Mouse (Mus musculus) intestine, embryonic 16.5 days (tissue): ENCODE data around the gene Noxo1. TPM values are rescaled to one million over a fixed set of nuclear protein-coding genes. Genes with fewer than 3 reads are reported as not detected.

Source experiments
- ATAC-seq: fragments of 200-750 bp; cut with Nextera tagmentation; 2 replicates; pipeline ENCODE4 v1.8.0; 2017; ENCODE audit warnings: moderate TSS enrichment, moderate library complexity
- H3K27ac ChIP-seq: fragments of 300-500 bp; sonication (generic); 2 replicates; pipeline ENCODE4 v1.5.1; 2014; ENCODE audit warnings: mild to moderate bottlenecking, low read length
- H3K27me3 ChIP-seq: fragments of 300-500 bp; sonication (generic); replicated peaks from 2 replicates; pipeline ENCODE4 v1.6.1; 2014; ENCODE audit warnings: low read length, control low read depth, mixed read lengths; ENCODE audit not compliant: control insufficient read depth, insufficient read depth
- H3K36me3 ChIP-seq: fragments of 300-500 bp; sonication (generic); 2 replicates; pipeline ENCODE4 v1.6.1; 2014; ENCODE audit warnings: low read length, control low read depth; ENCODE audit not compliant: control insufficient read depth, insufficient read depth
- H3K4me1 ChIP-seq: fragments of 300-500 bp; sonication (generic); 2 replicates; pipeline ENCODE4 v1.6.1; 2014; ENCODE audit warnings: low read length, control low read depth, mixed read lengths; ENCODE audit not compliant: control insufficient read depth, insufficient read depth
- H3K4me2 ChIP-seq: fragments of 300-500 bp; sonication (generic); 2 replicates; pipeline ENCODE4 v1.6.1; 2014; ENCODE audit warnings: low read depth, low read length, control low read depth
- H3K4me3 ChIP-seq: fragments of 300-500 bp; sonication (generic); 2 replicates; pipeline ENCODE4 v1.5.1; 2014; ENCODE audit warnings: mild to moderate bottlenecking, low read length
- H3K9ac ChIP-seq: fragments of 300-500 bp; sonication (generic); 2 replicates; pipeline ENCODE4 v1.6.1; 2014; ENCODE audit warnings: low read depth, low read length
- H3K9me3 ChIP-seq: fragments of 300-500 bp; sonication (generic); 2 replicates; pipeline ENCODE4 v1.6.1; 2016; ENCODE audit warnings: low read length, control low read depth; ENCODE audit not compliant: control insufficient read depth
- WGBS: fragments of 180-500 bp; shearing (Covaris S2); extraction: QIAGEN DNeasy Blood & Tissue Kit; methylation state at CpG from one replicate; pipeline ENCODE4 v1.1.7; 2014; 5-methylcytosine and 5-hydroxymethylcytosine counted together
- polyA plus RNA-seq: library from polyadenylated mRNA; unstranded; fragments of >200 nt; fragmentation: Nextera tagmentation; extraction: Ambion mirVana; gene quantifications from 2 replicates; pipeline ENCODE4 v1.2.1, GENCODE M21; 2015

Noxo1 gene
- polyA plus RNA-seq, 1 experiment from 2014 or later = 17.7 TPM

DNA sequence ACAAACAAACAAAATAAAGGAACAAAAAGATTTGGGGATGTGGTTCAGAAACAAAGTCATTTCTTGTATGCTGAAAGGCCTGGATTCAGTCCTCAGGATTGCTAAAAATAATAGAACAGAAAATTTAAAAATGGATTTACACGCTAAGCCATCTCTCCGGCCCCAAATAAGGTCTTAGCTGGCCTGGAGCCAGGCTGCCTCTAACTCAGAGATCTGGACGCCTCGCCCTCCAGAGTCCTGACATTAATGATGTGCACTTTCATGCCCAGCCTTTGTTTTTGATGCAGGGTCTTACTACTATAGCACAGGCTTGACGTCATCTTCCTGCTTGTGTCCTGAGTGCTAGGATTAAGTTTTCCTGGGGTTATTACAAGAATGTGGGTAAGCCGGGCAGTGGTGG is 33.0 kb downstream of the Noxo1 start:
- whole genome bisulfite sequencing = 58% methylated on average over 6 of the region's 6 CpGs
- Histone ChIP-seq H3K4me1 (no peaks in the 10 kb centered on the region), H3K4me2 (no peak overlapping the region), H3K4me3 (no peak overlapping the region), H3K27ac (no peak overlapping the region), H3K36me3 (no peaks in the 10 kb centered on the region), H3K9me3 (no peaks in the 10 kb centered on the region), H3K27me3 (no peaks in the 10 kb centered on the region), H3K9ac (no peak overlapping the region)
- ATAC-seq = no peak

DNA sequence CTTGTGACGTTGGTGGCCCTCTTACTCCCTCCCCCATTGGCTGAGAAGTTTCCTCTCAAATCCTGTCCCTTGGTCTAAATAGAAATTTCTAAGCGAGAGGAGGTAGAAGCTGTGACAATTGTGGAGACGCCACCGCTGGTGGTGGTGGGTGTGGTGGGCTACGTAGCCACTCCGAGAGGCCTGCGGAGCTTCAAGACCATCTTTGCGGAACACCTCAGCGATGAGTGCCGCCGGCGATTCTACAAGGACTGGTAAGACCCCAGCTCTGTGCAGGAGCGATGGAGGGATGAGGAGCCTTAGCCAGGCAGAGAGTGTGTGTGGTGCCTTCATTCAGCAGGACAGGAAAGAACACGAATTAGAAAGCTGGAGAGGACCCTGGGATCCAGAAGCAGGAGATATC is 34.8 kb downstream of the Noxo1 start:
- Histone ChIP-seq H3K4me1 (peaks cover 1% of the 10 kb centered on the region; the same call in 1 of the 2 replicates), H3K9ac (no peak overlapping the region), H3K27ac (no peak overlapping the region), H3K27me3 (no peaks in the 10 kb centered on the region), H3K4me3 (no peak overlapping the region), H3K9me3 (no peaks in the 10 kb centered on the region), H3K36me3 (no peaks in the 10 kb centered on the region), H3K4me2 (no peak overlapping the region)
- WGBS = 82% methylated on average over 14 of the region's 14 CpGs
- ATAC-seq = no peak

DNA sequence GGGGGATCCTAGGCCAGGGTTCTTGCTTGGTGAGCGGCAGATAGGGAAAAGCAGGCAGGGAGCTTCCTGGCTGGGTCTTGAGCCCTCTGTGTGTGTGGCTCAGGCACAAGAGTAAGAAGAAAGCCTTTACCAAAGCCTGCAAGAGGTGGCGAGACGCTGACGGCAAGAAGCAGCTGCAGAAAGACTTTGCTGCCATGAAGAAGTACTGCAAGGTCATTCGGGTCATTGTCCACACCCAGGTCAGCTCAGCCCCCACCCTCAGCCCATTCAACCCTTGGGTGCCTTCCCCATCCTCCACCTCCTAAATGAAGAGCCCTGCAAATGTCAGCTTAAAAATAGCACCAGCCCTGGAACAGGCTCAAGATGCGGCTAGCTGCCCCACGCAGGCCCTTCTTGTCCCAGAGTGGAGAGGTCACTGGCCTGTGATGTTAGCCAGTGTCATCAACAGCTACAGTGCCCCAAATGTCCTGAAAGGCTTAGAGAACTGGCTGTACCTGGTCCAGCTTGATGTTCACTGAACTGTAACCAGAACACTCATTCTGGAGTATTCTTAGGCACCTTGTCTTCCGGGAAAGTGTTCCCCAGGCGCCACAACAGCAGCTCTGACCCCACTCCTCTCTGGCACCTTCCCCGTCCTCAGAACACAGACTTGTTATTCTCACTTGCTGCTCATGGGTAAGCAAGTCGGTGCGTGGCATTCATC is 36.4 kb downstream of the Noxo1 start:
- Histone ChIP-seq H3K27me3 (no peaks in the 10 kb centered on the region), H3K9ac (0 out of 2 replicates have a peak overlapping the region, but pooled peaks have one; percentile 44), H3K9me3 (no peaks in the 10 kb centered on the region), H3K4me1 (peaks cover 9% of the 10 kb centered on the region), H3K36me3 (no peaks in the 10 kb centered on the region), H3K27ac (no peak overlapping the region), H3K4me3 (no peak overlapping the region), H3K4me2 (no peak overlapping the region)
- WGBS = 81% methylated on average over 12 of the region's 12 CpGs
- ATAC-seq = no peak

DNA sequence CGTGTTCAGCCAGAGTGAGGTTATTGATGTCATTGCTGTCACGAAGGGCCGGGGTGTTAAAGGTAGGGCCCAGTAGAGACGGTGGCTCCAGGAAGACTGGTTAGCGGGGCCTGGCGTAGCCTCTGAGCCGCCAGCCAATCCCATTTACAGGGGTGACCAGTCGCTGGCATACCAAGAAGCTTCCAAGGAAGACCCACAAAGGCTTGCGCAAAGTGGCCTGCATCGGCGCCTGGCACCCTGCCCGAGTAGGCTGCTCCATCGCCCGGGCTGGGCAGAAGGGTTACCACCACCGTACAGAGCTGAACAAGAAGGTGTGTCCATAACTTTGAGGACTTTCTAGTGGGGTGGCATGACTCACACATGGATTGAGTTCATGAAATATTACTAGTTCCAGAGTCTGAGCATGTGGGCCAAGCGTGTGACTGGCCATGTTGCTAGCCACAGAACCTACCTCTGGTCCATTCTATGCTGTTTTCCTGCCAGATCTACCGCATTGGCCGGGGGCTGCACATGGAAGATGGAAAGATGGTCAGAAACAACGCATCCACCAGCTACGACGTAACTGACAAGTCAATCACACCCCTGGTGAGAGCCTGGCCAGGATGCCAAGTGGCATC is 37.5 kb downstream of the Noxo1 start:
- Histone ChIP-seq H3K4me1 (peaks cover 18% of the 10 kb centered on the region), H3K27me3 (no peaks in the 10 kb centered on the region)
- WGBS = 90% methylated on average over 21 of the region's 21 CpGs

DNA sequence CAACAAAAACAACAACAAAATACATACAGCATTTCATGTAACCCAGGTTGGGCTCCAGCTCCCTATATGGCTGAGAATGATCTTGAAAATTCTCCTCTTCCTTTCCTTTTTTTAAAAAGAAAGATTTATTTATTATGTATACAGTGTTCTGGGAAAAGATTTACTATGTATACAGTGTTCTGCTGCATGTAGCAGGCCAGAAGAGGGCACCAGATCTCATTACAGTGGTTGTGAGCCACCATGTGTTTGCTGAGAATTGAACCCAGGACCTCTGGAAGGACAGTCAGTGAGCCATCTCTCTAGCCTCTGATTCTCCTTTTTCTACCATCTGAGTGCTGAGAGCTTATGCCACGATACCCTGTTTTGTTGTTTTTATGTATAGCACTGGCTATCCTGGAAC is 38.5 kb downstream of the Noxo1 start:
- H3K27ac ChIP-seq = no peak overlapping the region
- H3K9ac ChIP-seq = no peak overlapping the region
- no peaks in the 10 kb centered on the region for H3K9me3 ChIP-seq
- no peak for ATAC-seq
- H3K27me3 ChIP-seq = no peaks in the 10 kb centered on the region
- H3K36me3 ChIP-seq = no peaks in the 10 kb centered on the region
- H3K4me2 ChIP-seq = no peak overlapping the region
- 83% methylated on average over 1 of the region's 1 CpGs for WGBS
- H3K4me1 ChIP-seq = peaks cover 18% of the 10 kb centered on the region
- no peak overlapping the region for H3K4me3 ChIP-seq

More for the DNA sequence above, 37.5 kb downstream of the Noxo1 start:
- Histone ChIP-seq H3K4me2 (no peak overlapping the region), H3K9me3 (no peaks in the 10 kb centered on the region), H3K9ac (no peak overlapping the region), H3K4me3 (no peak overlapping the region), H3K27ac (no peak overlapping the region), H3K36me3 (no peaks in the 10 kb centered on the region)
- no peak for ATAC-seq

DNA sequence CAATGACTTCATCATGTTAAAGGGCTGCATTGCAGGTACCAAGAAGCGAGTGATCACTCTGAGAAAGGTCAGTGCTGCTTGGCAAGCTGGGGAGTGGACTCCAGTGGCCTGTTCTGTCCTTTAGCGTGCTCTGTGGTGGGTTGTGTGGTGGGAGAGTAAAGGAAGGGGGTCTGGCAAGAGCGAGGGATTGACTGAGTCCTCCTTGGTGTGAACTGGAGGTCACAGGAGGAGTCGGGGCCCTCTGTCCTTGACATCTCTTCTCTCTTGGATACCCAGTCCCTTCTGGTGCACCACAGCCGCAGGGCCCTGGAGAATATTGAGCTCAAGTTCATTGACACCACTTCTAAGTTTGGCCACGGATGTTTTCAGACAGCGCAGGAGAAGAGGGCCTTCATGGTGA is 39.4 kb downstream of the Noxo1 start:
- peaks cover 18% of the 10 kb centered on the region for H3K4me1 ChIP-seq
- peak overlapping the region; percentile 83; the same call in 1 of the 2 replicates for H3K27ac ChIP-seq
- no peak for ATAC-seq
- no peak overlapping the region; the same call in 1 of the 2 replicates for H3K9ac ChIP-seq
- WGBS = 86% methylated on average over 7 of the region's 7 CpGs
- no peak overlapping the region; the same call in 1 of the 2 replicates for H3K4me2 ChIP-seq
- no peaks in the 10 kb centered on the region for H3K27me3 ChIP-seq
- no peaks in the 10 kb centered on the region for H3K9me3 ChIP-seq
- H3K36me3 ChIP-seq = no peaks in the 10 kb centered on the region
- H3K4me3 ChIP-seq = no peak overlapping the region

DNA sequence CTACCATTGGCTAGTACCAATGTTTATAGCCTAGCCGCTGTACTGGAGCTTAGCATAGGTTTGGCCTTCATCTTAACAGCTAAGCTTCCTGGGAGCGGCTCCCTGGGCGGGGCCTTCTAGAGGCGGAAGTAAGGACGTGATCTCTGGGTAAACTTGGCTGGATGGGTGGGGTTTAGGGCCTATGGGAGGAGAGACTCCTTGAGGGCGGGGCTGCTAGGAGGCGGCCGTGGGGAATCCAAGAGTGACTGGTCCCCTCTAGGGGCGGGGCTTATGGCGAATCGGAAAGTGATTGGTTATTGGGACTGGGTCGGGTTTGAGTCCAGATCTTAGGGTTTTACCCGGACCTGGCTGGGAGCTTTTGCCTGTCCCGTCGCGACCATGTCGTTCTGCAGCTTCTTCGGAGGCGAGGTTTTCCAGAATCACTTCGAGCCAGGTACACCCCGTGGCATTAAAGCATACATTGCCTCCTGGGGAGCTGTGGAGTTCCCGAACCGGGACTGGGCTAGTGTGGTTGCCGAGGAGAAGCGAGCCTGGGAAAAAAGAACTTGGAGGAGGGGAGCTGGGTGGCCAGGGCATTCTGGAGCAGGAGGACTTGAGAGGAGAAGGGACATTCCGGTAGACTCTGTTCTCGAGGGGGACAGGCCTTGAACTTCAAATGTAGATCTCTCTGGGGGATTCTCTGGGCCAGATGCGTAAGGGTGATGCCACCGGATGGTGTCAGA is 40.5 kb downstream of the Noxo1 start, which contains the start of gene Msrb1:
Gene Msrb1, plus strand, starts transcription at position 313 of the 722 bp plus-strand sequence.
- ATAC-seq = peak; percentile 97
- Histone ChIP-seq H3K4me2 (peak within 1 kb of the TSS; percentile 91), H3K27ac (peak within 1 kb of the TSS; percentile 83), H3K36me3 (no peaks in the 10 kb centered on the region), H3K27me3 (no peaks in the 10 kb centered on the region), H3K4me3 (peak within 1 kb of the TSS; percentile 71), H3K9me3 (no peaks in the 10 kb centered on the region), H3K4me1 (peaks cover 18% of the 10 kb centered on the region), H3K9ac (peak within 1 kb of the TSS; percentile 81)
- WGBS = under 1% methylated on average over 29 of the region's 29 CpGs

DNA sequence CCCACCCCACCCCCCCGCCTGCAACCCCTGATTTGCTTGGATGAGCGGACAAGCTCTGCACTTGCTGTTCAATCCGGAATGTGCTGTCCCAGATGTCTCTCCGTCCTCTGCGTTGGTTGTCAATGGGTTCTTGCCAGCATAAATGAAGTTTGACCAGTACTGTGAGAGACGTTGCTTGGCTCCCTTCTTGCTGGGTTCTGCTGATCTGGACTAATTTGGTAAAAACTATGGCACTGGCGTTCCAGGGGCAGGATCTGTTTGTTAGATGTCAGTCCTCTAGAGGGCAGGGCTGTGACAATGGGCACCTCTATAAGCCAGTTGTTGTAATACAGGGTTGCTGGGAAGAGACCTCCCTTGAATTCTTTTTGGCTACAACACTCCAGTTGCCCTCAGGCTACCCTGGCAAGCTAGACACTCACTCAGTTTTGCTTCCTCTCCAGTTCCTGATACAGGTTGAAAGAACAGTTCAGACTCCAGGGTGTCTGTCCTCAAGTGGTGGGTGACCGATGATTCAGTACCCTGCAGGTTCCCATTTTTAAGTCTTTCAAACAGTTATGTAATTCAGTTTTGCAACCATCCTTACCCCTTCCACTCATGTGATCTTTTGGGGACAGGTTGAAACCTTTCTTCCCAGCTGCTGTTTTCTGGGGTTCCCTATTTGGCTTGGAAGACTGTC is 41.2 kb downstream of the Noxo1 start:
- WGBS = 29% methylated on average over 8 of the region's 8 CpGs
- Histone ChIP-seq H3K9me3 (no peaks in the 10 kb centered on the region), H3K4me2 (peak overlapping the region; percentile 91), H3K27me3 (no peaks in the 10 kb centered on the region), H3K27ac (no peak overlapping the region), H3K9ac (peak overlapping the region; percentile 81), H3K4me3 (peak overlapping the region; percentile 71), H3K4me1 (peaks cover 18% of the 10 kb centered on the region), H3K36me3 (no peaks in the 10 kb centered on the region)
- no peak for ATAC-seq

DNA sequence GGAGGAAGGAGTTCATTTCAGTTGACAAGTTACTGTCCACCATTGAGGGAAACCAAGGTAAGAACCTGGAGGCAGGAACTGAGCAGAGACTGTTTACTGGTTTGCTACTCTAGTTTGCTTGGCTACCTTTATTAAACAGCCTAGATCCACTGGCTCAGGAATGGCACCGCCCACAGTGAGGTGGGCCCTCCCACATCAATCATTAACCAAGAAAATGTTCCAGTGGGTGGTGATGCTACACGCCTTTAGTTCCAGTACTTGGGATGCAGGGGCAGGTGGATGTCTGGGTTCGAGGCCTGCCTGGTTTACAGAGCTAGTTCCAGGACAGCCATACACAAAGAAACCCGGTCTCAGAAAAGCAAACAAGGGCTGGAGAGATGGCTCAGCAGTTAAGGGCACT is 42.2 kb downstream of the Noxo1 start:
- no peak for ATAC-seq
- Histone ChIP-seq H3K4me3 (no peak overlapping the region; the same call in 1 of the 2 replicates), H3K4me2 (no peak overlapping the region), H3K27ac (no peak overlapping the region), H3K27me3 (no peaks in the 10 kb centered on the region), H3K4me1 (peaks cover 18% of the 10 kb centered on the region), H3K36me3 (no peaks in the 10 kb centered on the region), H3K9ac (no peak overlapping the region), H3K9me3 (no peaks in the 10 kb centered on the region)
- WGBS = 73% methylated on average over 4 of the region's 4 CpGs
